Mouse (Mus musculus) kidney, adult 10 weeks (tissue): Measurements from ENCODE around the gene Eif2s1. TPM values are rescaled to one million over a fixed set of nuclear protein-coding genes. Genes with fewer than 3 reads are reported as not detected.

ENCODE experiments used
- polyA plus RNA-seq: library from polyadenylated mRNA; stranded (reverse); fragments of 350-450 nt; fragmentation: Illumina TruSeq; extraction: RNeasy Lipid Tissue Mini Kit (QIAGEN cat#74804); gene quantifications from one replicate; pipeline ENCODE4 v1.2.3, GENCODE M21; 2014; ENCODE audit warnings: low read depth, low replicate concordance

Eif2s1 gene
- polyA plus RNA-seq, result 80.2 TPM

GRCm38 (mm10) chr12:78861496-78862253 lies at the start of gene Eif2s1, which contains the start of gene Atp6v1d:
Gene Eif2s1 (plus strand): TSS chr12:78861819.
Gene Atp6v1d (minus strand): TSS chr12:78861638.

GRCm38 (mm10) chr12:78906707-78907162 lies 45.1 kb downstream of the Eif2s1 start, which contains the start of gene Plek2:
Gene Plek2 (minus strand): TSS chr12:78906964.

Other genes with a start within 250 kb of the Eif2s1 start
- 2.4 TPM for gene Fam71d, start 170.3 kb upstream of the Eif2s1 start, polyA plus RNA-seq
- 100 TPM for gene Mpp5, start 112.9 kb upstream of the Eif2s1 start, polyA plus RNA-seq
- 178 TPM for gene Atp6v1d, start 181 bp upstream of the Eif2s1 start, polyA plus RNA-seq
- gene Plek2, start 45.1 kb downstream of the Eif2s1 start, polyA plus RNA-seq, result 3.8 TPM
- gene Tmem229b, start 145.8 kb downstream of the Eif2s1 start, polyA plus RNA-seq, result 0.61 TPM
- gene Plekhh1, start 167.3 kb downstream of the Eif2s1 start, polyA plus RNA-seq, result 13.5 TPM
- gene Pigh, start 227.8 kb downstream of the Eif2s1 start, polyA plus RNA-seq, result 33.4 TPM